Mouse (Mus musculus) embryonic stem cell, embryonic (primary cell): ENCODE measurements around the gene Rhobtb3.
"Not testable (repeated sequence)": the region's sequence is repeated elsewhere in the genome, so short reads cannot be mapped to it uniquely, and the experiment has no call there.

Experiments used
- CTCF ChIA-PET, 4 experiments: fragments of 300-600 bp in 2 of 4; fragments of 350-600 bp in 2 of 4; sonication (Branson Sonifier 250); formaldehyde crosslinking; loops; one replicate each; lab custom pipeline; 2022; ENCODE audit warnings: inconsistent platforms in 2 of 4; lab: Charles Lee
- POLR2A ChIA-PET, 4 experiments: fragments of 300-600 bp in 2 of 4; fragments of 350-600 bp in 2 of 4; sonication (Branson Sonifier 250); formaldehyde crosslinking; loops; one replicate each; lab custom pipeline; 2022; ENCODE audit warnings: antibody characterized with exemption in 4 of 4, inconsistent platforms in 1 of 4; lab: Charles Lee

Rhobtb3 gene

DNA sequence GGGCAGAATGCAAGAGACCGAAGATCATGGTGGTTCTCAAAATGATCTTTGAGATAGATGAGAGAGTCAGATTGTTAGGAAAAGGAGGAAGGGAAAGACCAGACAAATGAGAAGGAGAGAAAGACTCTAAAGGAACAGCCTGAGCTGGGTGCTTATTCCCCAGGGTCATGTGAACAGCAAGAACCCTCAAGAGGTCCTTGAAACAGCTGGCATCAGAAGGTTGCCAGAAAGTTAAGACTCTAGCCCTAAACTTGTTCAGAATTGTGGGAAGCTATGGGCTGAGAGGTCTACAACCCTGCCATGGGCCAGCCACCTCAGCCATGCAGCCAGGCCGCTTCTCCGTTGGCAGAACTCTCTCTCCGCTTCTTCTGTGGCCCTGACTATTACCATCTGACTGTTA, 105.2 kb downstream of the Rhobtb3 start:
- ChIA-PET CTCF (no interaction called here), POLR2A (interaction anchor here in 1 of 4 experiments (3.2 kb wide), 1 partner anchor 180 kb away, joined by 11 read pairs; the partner anchor contains the start of gene Rfesd)

DNA sequence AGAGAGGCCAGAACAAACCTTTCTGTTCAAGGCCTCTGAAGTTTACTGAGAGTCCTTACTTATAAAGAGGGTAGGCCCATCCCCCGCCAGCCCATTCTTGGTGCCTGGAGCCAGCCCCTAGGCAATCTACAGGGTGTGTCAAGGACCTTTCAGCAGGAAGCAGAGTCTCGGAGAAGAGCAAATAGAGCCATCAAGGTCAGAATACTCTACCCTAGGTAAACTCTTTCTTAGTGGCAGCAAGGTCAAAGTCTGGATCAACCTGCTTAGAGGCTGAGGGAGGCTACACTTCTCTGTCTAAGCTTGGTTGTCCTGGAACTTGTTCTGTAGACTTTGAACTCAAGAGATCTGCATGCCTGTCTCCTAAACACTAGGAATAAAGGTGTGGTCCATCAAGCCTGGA, 108.3 kb downstream of the Rhobtb3 start:
- ChIA-PET CTCF (no interaction called here), POLR2A (interaction anchor here in 2 of 4 experiments (0.6 to 1.4 kb wide), 3 partner anchors 8 to 106 kb away, joined by 3 to 4 read pairs (median 3); no protein-coding TSS in a partner anchor)

DNA sequence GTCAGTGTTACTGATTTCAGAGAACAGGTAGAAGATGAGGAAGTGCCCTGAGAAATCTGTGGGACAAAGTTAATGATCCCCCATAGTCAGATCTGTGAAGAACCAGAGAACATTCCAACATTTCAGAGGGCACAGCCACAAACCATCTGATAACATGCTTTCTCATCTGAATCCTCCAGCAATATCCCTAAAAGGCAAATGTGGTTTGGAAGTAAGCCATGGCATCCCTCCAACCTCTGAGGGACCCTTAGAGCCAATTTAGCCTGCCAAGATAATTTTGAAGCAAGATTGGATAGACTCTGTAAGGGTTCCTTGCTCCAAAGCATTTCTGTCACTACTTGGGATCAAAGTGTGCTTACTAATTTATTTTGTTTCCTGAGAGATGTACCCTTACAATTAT, 110.2 kb downstream of the Rhobtb3 start:
- POLR2A ChIA-PET, result no interaction called here
- CTCF ChIA-PET, result no interaction called here

DNA sequence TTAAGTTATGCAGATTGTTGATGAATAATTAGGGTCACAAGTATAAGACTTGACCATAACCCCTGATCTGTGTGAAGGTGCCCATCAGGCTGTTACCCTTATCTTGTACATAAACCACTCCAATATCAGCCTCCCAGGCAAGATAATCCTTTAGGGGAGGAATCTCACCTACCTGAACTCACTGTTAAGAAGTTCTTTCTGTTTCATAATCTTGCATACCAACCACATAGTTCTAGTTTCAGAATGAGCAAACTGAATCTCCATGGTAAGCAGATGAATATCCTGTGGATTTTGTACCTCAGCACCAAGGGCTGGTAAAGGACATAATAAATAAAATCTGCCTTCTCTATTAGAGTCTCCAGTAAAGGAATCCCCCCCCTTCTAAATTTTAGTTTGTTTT, 111.0 kb downstream of the Rhobtb3 start:
- ChIA-PET POLR2A (no interaction called here), CTCF (no interaction called here)

DNA sequence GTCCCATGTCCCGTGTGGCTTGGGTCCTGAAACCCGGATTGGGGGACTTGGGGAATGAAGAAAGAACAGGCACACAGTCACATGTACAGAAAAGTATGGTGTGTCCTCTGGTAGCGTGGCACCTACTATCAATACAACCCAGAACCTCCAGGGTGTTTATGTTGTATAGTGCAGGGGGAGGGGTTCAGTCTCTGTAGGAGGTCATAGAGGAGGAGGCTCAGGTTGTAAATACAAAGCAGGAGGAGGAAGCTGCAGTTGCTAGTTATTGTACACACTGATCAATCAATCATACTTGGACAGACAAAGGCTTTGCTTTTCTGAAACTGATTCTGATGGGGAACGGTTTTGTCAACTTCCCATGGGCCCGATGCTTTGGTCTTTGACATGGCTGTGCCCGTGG, 112.0 kb downstream of the Rhobtb3 start:
- ChIA-PET CTCF (no interaction called here), POLR2A (interaction anchor here in 2 of 4 experiments (0.5 to 1.9 kb wide), 2 partner anchors 8 to 14 kb away, joined by 4 to 5 read pairs; partner anchors contain the start of gene Glrx (in 1 of the 2))

DNA sequence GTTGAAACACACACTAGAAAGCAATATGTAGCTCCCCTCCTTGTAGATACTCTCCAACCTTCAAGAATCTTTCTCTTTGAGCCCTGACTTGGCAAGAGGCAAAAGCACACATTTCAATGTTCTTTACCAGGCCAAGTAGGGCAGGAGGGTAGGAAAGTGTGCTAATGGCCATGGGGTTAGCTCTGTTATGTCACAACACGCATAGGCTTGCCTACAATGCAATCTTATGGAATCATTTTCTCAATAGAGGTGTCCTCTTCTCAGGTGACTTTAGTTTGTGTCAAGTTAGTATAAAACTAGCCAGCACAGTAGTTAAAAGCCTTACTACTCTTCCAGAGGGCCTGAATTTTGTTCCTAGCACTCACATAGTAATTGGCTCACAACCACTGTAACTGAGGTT, 113.0 kb downstream of the Rhobtb3 start:
- ChIA-PET CTCF (no interaction called here), POLR2A (interaction anchor here in 2 of 4 experiments (1.1 to 1.9 kb wide), 2 partner anchors 9 to 10 kb away, joined by 3 to 5 read pairs; partner anchors contain the start of gene Glrx (in 1 of the 2))

DNA sequence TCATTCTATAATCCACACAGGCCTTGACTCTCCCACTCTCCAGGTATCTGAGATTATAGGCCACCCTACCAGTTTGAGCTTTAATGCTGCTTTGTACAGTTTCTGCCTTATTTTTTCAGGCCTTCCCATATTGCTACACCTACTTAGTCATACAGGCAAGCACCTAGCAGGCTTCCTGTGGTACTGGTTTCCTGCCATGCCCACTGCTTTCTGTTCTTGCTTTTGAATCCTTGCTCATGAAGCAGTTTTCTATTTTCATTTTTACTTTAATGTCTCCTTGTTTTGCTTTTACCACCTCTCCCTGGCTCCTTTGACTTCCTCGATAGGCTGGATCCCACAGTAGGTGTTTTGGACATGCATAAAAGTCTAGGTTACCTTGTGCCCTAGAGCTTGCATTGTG, 118.3 kb downstream of the Rhobtb3 start:
- CTCF ChIA-PET, result no interaction called here
- POLR2A ChIA-PET, result no interaction called here

DNA sequence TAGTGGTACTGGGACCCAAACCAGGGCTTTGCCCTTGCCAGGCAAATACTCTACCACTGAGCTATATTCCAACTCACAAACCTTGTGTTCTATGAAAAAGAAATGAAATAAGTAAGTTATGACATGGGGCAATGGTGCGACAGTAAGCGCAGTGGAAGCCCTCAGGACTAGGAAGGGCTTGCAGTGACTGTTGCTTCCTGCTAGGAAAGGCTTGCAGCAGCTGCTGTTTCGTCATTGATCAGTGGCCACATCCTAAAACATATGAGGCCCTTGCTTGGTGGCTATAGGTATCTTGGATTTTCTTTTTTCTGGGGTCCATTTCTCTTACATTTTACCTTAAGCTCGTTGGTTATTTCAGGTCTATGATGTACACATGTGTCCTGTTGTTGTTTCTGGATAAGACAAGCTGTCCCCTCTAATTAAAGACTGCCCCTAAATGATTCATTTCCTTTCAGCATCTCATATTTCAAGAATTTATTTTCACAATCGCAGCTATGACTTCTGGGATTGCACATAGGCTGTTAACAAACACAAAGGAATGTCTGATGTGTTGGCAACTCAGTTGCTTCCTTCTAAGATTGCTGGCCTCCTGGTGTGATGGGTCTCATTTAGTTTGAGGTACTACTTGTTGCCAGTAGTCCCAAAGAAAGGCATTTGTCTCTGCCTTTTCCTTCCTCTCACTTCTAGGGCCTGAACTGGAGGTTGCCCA, 119.0 kb downstream of the Rhobtb3 start:
- ChIA-PET CTCF (no interaction called here), POLR2A (interaction anchor here in 1 of 4 experiments (0.6 kb wide), 1 partner anchor 292 kb away, joined by 3 read pairs; no protein-coding TSS in a partner anchor)

DNA sequence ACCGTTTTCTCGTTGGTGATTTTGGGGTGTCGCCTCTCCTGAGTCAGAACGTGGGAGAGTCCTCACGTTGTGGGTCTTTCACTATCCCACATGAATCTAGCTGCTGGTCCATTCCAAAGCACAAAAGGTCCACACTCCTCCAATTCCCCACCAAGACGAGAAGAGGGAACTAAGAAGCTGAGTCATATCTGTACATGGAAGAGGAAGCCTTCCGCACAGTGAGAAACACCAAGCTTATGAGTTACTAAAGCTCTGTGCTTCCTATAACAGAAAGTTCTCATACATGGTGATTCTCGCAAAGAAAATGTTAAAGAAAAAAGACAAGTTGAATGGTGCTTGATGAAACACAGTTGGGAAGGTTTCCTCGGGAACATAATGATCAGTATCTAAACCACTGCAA, 120.5 kb downstream of the Rhobtb3 start:
- ChIA-PET CTCF (no interaction called here), POLR2A (no interaction called here)

DNA sequence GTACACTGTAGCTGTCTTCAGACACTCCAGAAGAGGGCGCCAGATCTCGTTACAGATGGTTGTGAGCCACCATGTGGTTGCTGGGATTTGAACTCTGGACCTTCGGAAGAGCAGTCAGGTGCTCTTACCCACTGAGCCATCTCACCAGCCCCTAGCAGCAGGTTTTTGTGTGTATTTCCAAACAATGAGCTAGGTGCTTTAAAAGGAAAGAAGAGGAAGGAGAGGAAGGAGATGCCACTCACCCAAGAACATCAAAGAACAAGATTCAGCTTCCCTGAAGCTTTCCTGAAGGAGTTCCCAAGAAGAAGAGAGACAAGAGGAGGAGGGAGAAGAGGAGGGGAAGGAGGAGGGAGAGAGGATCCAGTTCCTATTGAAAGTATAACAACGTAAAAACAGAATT, 121.4 kb downstream of the Rhobtb3 start:
- CTCF ChIA-PET, result interaction anchor here in 1 of 4 experiments (0.6 kb wide), 1 partner anchor 352 kb away, joined by 3 read pairs; no protein-coding TSS in a partner anchor
- POLR2A ChIA-PET, result not testable (repeated sequence)

DNA sequence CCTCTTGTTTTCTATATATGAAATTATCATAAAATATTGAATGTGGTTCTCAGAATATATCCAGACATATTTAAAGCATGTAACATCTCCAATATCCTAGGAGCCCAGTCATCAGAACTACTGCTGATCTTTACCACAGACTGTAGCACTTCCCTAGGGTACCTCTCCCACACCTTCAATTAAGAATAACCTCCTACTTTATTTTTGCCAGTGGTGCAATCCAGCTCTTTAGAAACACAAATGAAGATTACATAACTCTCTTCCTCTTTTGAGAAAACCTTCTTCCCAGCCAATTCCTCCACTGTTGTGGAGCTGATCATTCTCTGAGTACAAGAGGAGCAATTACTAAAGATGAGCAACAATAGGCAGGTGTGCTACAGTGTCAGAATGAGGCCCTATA, 123.8 kb downstream of the Rhobtb3 start:
- ChIA-PET CTCF (interaction anchor here in 1 of 4 experiments (0.6 kb wide), 1 partner anchor 25 kb away, joined by 3 read pairs; no protein-coding TSS in a partner anchor), POLR2A (no interaction called here)
